Mouse (Mus musculus) Muller cell, postnatal 12 days (primary cell): Measurements from ENCODE around the gene Vmn1r231.

Source experiments
- DNase-seq: peaks from one replicate; pipeline ENCODE4 v3.0.0-alpha.2; 2015; ENCODE audit errors: inconsistent ontology term

Gene Vmn1r231

DNA sequence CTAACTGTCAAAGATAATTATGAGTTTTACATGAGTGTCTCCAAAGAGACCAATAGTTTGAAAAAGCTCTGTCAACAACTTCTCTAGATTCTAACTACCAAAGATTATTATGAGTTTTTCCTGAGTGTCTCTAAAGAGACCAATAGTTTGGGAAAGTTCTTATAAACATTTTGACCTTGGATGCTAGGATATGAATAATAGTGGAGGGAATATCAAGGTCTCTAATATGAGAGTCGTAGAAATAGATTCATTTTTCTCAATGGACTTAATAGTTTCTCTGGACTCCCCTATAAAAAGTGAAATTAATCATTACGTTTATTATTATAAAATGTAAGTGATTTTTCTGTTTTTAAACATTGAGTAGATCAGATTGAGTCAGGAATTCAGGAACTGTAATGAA is at the start of gene Vmn1r231:
TSS of gene Vmn1r231 (minus strand) at position 101 of the 400 bp plus-strand sequence.
- no peak for DNase-seq

- no peak for DNase-seq
These were observed 41.7 kb upstream of the Vmn1r231 start for GRCm38 (mm10) chr17:20946636-20947035.

- no peak for DNase-seq
These were observed 41.2 kb upstream of the Vmn1r231 start for GRCm38 (mm10) chr17:20946026-20946565.

- peak; percentile 99 for DNase-seq
These were observed 40.3 kb upstream of the Vmn1r231 start, which contains the start of gene Ppp2r1a for GRCm38 (mm10) chr17:20944985-20945891. Gene Ppp2r1a (plus strand): TSS chr17:20945311.

GRCm38 (mm10) chr17:20944226-20944625 is 39.3 kb upstream of the Vmn1r231 start:
- DNase-seq: no peak

GRCm38 (mm10) chr17:20919614-20920013 is 14.7 kb upstream of the Vmn1r231 start, which contains the start of gene Vmn1r232:
Gene Vmn1r232 (minus strand): TSS chr17:20919714.
- no peak for DNase-seq

GRCm38 (mm10) chr17:20840144-20840543 is 64.7 kb downstream of the Vmn1r231 start, which contains the start of gene Vmn1r230:
Gene Vmn1r230 (plus strand): TSS chr17:20840444.
- DNase-seq: no peak
